Mouse (Mus musculus): ENCODE measurements around the gene Irf5.

Gene Irf5

GRCm38 (mm10) chr6:29526281-29527251 lies at the start of gene Irf5:
Gene Irf5, plus strand, starts transcription at chr6:29526625.
- DNase-seq = no peak

- DNase-seq = no peak
These were observed 43.7 kb upstream of the Irf5 start for GRCm38 (mm10) chr6:29482691-29483090.

GRCm38 (mm10) chr6:29484716-29485559 lies 41.5 kb upstream of the Irf5 start:
- DNase-seq = peak; percentile 41 to 44

- no peak for DNase-seq
These were observed 40.5 kb upstream of the Irf5 start for GRCm38 (mm10) chr6:29485951-29486350.

GRCm38 (mm10) chr6:29494101-29494500 lies 32.3 kb upstream of the Irf5 start:
- DNase-seq = no peak

- no peak for DNase-seq
These were observed 30.2 kb upstream of the Irf5 start for GRCm38 (mm10) chr6:29496270-29496669.

- no peak for DNase-seq
These were observed 28.6 kb upstream of the Irf5 start for GRCm38 (mm10) chr6:29497791-29498190.

GRCm38 (mm10) chr6:29500177-29500576 lies 26.2 kb upstream of the Irf5 start:
- DNase-seq = no peak

- DNase-seq = no peak
These were observed 25.6 kb upstream of the Irf5 start for GRCm38 (mm10) chr6:29500810-29501209.

GRCm38 (mm10) chr6:29501599-29501998 lies 24.8 kb upstream of the Irf5 start:
- DNase-seq = no peak

GRCm38 (mm10) chr6:29505493-29505892 lies 20.9 kb upstream of the Irf5 start:
- no peak for DNase-seq

GRCm38 (mm10) chr6:29506834-29507233 lies 19.6 kb upstream of the Irf5 start:
- DNase-seq = no peak

- DNase-seq = no peak
These were observed 18.7 kb upstream of the Irf5 start, which contains the start of gene Kcp for GRCm38 (mm10) chr6:29507447-29508309. Gene Kcp, minus strand, starts transcription at chr6:29507952.

- DNase-seq = no peak
These were observed 17.3 kb upstream of the Irf5 start for GRCm38 (mm10) chr6:29509086-29509485.

- DNase-seq = no peak
These were observed 13.1 kb upstream of the Irf5 start for GRCm38 (mm10) chr6:29513284-29513683.

- DNase-seq = peak; percentile 42 to 56
These were observed 9.3 kb upstream of the Irf5 start for GRCm38 (mm10) chr6:29517139-29517538.

- DNase-seq = no peak
These were observed 3.7 kb upstream of the Irf5 start for GRCm38 (mm10) chr6:29522626-29523300.

- DNase-seq = no peak
These were observed 3.0 kb upstream of the Irf5 start for GRCm38 (mm10) chr6:29523301-29524033.

GRCm38 (mm10) chr6:29524034-29524489 lies 2.4 kb upstream of the Irf5 start:
- DNase-seq = no peak

- DNase-seq = no peak
These were observed 1.2 kb upstream of the Irf5 start for GRCm38 (mm10) chr6:29525256-29525655.
